Comparison of ENCODE assay signal across 22 mouse cellular contexts in the genomic region with DNA sequence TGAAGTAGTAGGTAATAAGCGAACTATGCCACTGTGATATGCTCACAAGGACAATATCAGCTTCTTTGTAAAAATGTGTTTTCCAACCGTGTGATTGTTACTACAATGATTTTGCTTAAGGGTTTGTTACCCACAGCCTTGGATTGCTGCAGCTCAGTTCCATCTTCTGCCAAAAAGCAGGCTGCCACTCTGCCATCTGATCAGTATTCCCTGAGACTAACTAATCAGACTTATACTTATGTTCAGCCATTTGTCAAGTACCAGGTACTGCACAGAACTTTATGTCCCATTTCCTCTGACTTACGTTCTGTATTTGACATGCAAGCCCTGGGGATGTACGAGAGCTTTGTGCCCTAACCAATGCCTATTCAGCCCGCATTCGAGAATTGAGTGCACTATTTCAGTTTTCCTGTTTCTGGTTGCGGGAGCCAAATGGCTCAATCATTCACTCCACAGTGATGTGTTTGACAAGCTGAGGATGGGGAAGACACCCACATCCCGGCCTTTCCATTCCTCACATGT.
A peak's percentile ranks its signal among the peaks of the same experiment; 100 is the strongest.
DNase-seq lines count a peak whose midpoint lies in the region; ATAC-seq and TF ChIP-seq lines count a peak whose summit lies in the region.
"Had no signal": no experiment of that assay in that cellular context is flagged by ENCODE, and none has a peak within 500 bp of the region (broad histone marks: within the 10 kb centered on the region; RNA-seq: fewer than 3 reads in every experiment).

No protein-coding gene starts in this region.

- H3K9ac ChIP-seq in midbrain, embryonic 11.5 days (ENCODE audit: low read length): no peak overlapping the region
- no peak overlapping the region for H3K9ac ChIP-seq in midbrain, postnatal 0 days (replicated peaks; ENCODE audit: low read length, poor library complexity, severe bottlenecking)
- no peak overlapping the region for H3K9ac ChIP-seq in forebrain, embryonic 15.5 days (replicated peaks)
- H3K9ac ChIP-seq in midbrain, embryonic 16.5 days (ENCODE audit: low read depth, low read length): no peak overlapping the region
- H3K9ac ChIP-seq: embryonic facial prominence, embryonic 15.5 days; limb, embryonic 15.5 days; liver, embryonic 15.5 days had no signal

- no peak overlapping the region for H3K4me2 ChIP-seq in midbrain, embryonic 11.5 days
- no peak overlapping the region for H3K4me2 ChIP-seq in midbrain, postnatal 0 days (ENCODE audit: low read depth, low read length, poor library complexity, severe bottlenecking)
- H3K4me2 ChIP-seq in forebrain, embryonic 15.5 days (replicated peaks): 0 out of 2 replicates have a peak overlapping the region, but pooled peaks have one; percentile 40
- peak overlapping the region; percentile 42; the same call in 1 of the 2 replicates for H3K4me2 ChIP-seq in midbrain, embryonic 16.5 days (ENCODE audit: low read length)
- H3K4me2 ChIP-seq: embryonic facial prominence, embryonic 15.5 days; limb, embryonic 15.5 days; liver, embryonic 15.5 days had no signal

- no peaks in the 10 kb centered on the region for H3K36me3 ChIP-seq in midbrain, embryonic 11.5 days (ENCODE audit: control insufficient read depth, insufficient read depth, low read length)
- no peaks in the 10 kb centered on the region for H3K36me3 ChIP-seq in midbrain, postnatal 0 days (ENCODE audit: insufficient read depth, low read length)
- H3K36me3 ChIP-seq in forebrain, embryonic 15.5 days: no peaks in the 10 kb centered on the region
- no peaks in the 10 kb centered on the region for H3K36me3 ChIP-seq in midbrain, embryonic 16.5 days (ENCODE audit: control insufficient read depth, insufficient read depth, low read length)
- H3K36me3 ChIP-seq: embryonic facial prominence, embryonic 15.5 days; heart, embryonic 10.5 days; limb, embryonic 15.5 days; liver, embryonic 15.5 days had no signal

- no peak overlapping the region for H3K4me3 ChIP-seq in midbrain, embryonic 11.5 days (ENCODE audit: low read depth, low read length)
- H3K4me3 ChIP-seq in midbrain, postnatal 0 days (ENCODE audit: low read depth, low read length): no peak overlapping the region
- H3K4me3 ChIP-seq in forebrain, embryonic 15.5 days: no peak overlapping the region
- H3K4me3 ChIP-seq in midbrain, embryonic 16.5 days (ENCODE audit: low read depth, low read length): no peak overlapping the region
- H3K4me3 ChIP-seq: embryonic facial prominence, embryonic 15.5 days; gastrocnemius, adult 2 months; heart, embryonic 10.5 days; limb, embryonic 15.5 days; liver, embryonic 15.5 days had no signal

- no peak for DNase-seq in frontal cortex, postnatal 14 days (ENCODE audit: low spot score in 2 of 2)
- peak; percentile 45 for DNase-seq in midbrain, embryonic 11.5 days (ENCODE audit: low spot score, missing footprints)
- DNase-seq in midbrain, postnatal 0 days (ENCODE audit: low spot score): no peak
- DNase-seq: adrenal gland, postnatal 25 days; cerebellum, adult 11-12 months; cerebellum, postnatal 36 days; gastrocnemius, adult 2 months; kidney, adult 2 months; kidney, postnatal 14 days; right cerebral cortex, postnatal 14 days; spleen, adult 18-20 months; thymus, postnatal 25 days had no signal

- no peaks in the 10 kb centered on the region for H3K4me1 ChIP-seq in midbrain, embryonic 11.5 days (ENCODE audit: control insufficient read depth, insufficient read depth, low read length)
- 0 out of 2 replicates have a peak, but pooled peaks cover 4% of the 10 kb centered on the region for H3K4me1 ChIP-seq in midbrain, postnatal 0 days (ENCODE audit: insufficient read depth, low read length)
- peaks cover 16% of the 10 kb centered on the region for H3K4me1 ChIP-seq in forebrain, embryonic 15.5 days
- peaks cover 16% of the 10 kb centered on the region for H3K4me1 ChIP-seq in midbrain, embryonic 16.5 days (ENCODE audit: control insufficient read depth, insufficient read depth, low read length)
- H3K4me1 ChIP-seq: embryonic facial prominence, embryonic 15.5 days; heart, embryonic 10.5 days; limb, embryonic 15.5 days; liver, embryonic 15.5 days had no signal

- no peaks in the 10 kb centered on the region for H3K9me3 ChIP-seq in midbrain, embryonic 11.5 days (ENCODE audit: control insufficient read depth, low read length)
- no peaks in the 10 kb centered on the region for H3K9me3 ChIP-seq in midbrain, postnatal 0 days (ENCODE audit: low read length)
- H3K9me3 ChIP-seq in forebrain, embryonic 15.5 days: no peaks in the 10 kb centered on the region
- H3K9me3 ChIP-seq in midbrain, embryonic 16.5 days (replicated peaks; ENCODE audit: control insufficient read depth, low read length, poor library complexity, severe bottlenecking): 0 out of 2 replicates have a peak, but pooled peaks cover 2% of the 10 kb centered on the region
- H3K9me3 ChIP-seq: embryonic facial prominence, embryonic 15.5 days; heart, embryonic 10.5 days; limb, embryonic 15.5 days; liver, embryonic 15.5 days had no signal

- 0 out of 2 replicates have a peak, but pooled peaks have one; percentile 45 for ATAC-seq in frontal cortex, adult (ENCODE audit: low TSS enrichment)
- no peak for ATAC-seq in midbrain, embryonic 11.5 days (ENCODE audit: low FRiP score)
- ATAC-seq in midbrain, postnatal 0 days (ENCODE audit: low FRiP score): no peak
- peak; percentile 64; the same call in 1 of the 2 replicates for ATAC-seq in forebrain, embryonic 15.5 days (replicated peaks)
- ATAC-seq in midbrain, embryonic 16.5 days: no peak
- no peak for ATAC-seq in activated CD4-positive, CD25-positive, alpha-beta regulatory T cell, adult 4 months
- ATAC-seq: lung, postnatal 0 days had no signal

- no peak for TF ChIP-seq CTCF in midbrain, postnatal 0 days (IDR thresholded peaks at IDR 0.05)

- no peak overlapping the region for H3K27ac ChIP-seq in midbrain, embryonic 11.5 days (ENCODE audit: low read depth, low read length)
- H3K27ac ChIP-seq in midbrain, postnatal 0 days (ENCODE audit: low read depth, low read length): no peak overlapping the region
- H3K27ac ChIP-seq in forebrain, embryonic 15.5 days (replicated peaks): peak overlapping the region; percentile 64; the same call in 1 of the 2 replicates
- peak overlapping the region; percentile 33; the same call in 1 of the 2 replicates for H3K27ac ChIP-seq in midbrain, embryonic 16.5 days (ENCODE audit: low read length)
- H3K27ac ChIP-seq: embryonic facial prominence, embryonic 15.5 days; gastrocnemius, adult 2 months; heart, embryonic 10.5 days; limb, embryonic 15.5 days; liver, embryonic 15.5 days had no signal

- 79% methylated on average over 8 of the region's 8 CpGs for WGBS in midbrain, embryonic 11.5 days
- 56% methylated on average over 8 of the region's 8 CpGs for WGBS in midbrain, postnatal 0 days
- WGBS in forebrain, embryonic 15.5 days: 44% methylated on average over 8 of the region's 8 CpGs
- WGBS in midbrain, embryonic 16.5 days: 59% methylated on average over 8 of the region's 8 CpGs

- H3K27me3 ChIP-seq in midbrain, embryonic 11.5 days (ENCODE audit: control insufficient read depth, insufficient read depth, low read length): no peaks in the 10 kb centered on the region
- no peaks in the 10 kb centered on the region for H3K27me3 ChIP-seq in midbrain, postnatal 0 days (ENCODE audit: insufficient read depth, low read length)
- H3K27me3 ChIP-seq in forebrain, embryonic 15.5 days: no peaks in the 10 kb centered on the region
- no peaks in the 10 kb centered on the region for H3K27me3 ChIP-seq in midbrain, embryonic 16.5 days (ENCODE audit: control insufficient read depth, insufficient read depth, low read depth, low read length)
- H3K27me3 ChIP-seq: CH12.LX; embryonic facial prominence, embryonic 15.5 days; limb, embryonic 15.5 days; liver, embryonic 15.5 days had no signal

Comparison
In these comparisons a context has a peak if more than half of its experiments do, and no peak if none do; other contexts are left out.
1. H3K27ac ChIP-seq: peak in forebrain, embryonic 15.5 days (single experiment) and midbrain, embryonic 16.5 days (single experiment); none in midbrain, embryonic 11.5 days (single experiment) and midbrain, postnatal 0 days (single experiment).
2. H3K4me2 ChIP-seq: peak in forebrain, embryonic 15.5 days (single experiment) and midbrain, embryonic 16.5 days (single experiment); none in midbrain, embryonic 11.5 days (single experiment) and midbrain, postnatal 0 days (single experiment).
3. ATAC-seq: peak in frontal cortex, adult (single experiment) and forebrain, embryonic 15.5 days (single experiment); none in midbrain, embryonic 11.5 days (single experiment), midbrain, postnatal 0 days (single experiment), midbrain, embryonic 16.5 days (single experiment) and activated CD4-positive, CD25-positive, alpha-beta regulatory T cell, adult 4 months (single experiment).